11 mouse cellular contexts compared by ENCODE assay signal in the genomic region with DNA sequence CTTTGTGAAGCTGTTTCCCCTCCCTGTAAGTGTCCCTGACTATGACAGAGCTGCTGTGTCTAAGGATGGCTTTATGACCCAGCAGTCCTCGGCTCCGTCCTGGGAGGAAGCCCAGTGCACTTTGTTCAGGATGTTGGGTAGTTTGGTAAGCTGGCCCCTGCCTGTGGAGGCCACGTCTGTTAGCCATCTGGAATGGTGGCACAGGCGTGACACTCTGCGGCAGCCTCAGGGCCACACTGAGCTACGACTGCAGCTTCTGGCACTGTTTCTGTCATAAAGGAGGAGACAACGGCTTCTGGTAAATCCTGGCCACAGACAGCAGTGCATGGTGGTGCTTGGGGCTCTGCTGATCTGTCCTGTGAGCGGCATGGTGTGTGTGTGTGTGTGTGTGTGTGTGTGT.
DNase-seq lines count a peak whose midpoint lies in the region; ATAC-seq lines count a peak whose summit lies in the region.
"Had no signal": no experiment of that assay in that cellular context is flagged by ENCODE, and none has a peak within 500 bp of the region (broad histone marks: within the 10 kb centered on the region; RNA-seq: fewer than 3 reads in every experiment).

No protein-coding gene starts in this region.

- no peak for ATAC-seq in forebrain, embryonic 12.5 days (ENCODE audit: low FRiP score)
- ATAC-seq in forebrain, embryonic 16.5 days = no peak
- no peak for ATAC-seq in neural tube, embryonic 13.5 days (ENCODE audit: low read depth)
- ATAC-seq in hindbrain, embryonic 16.5 days = peak; percentile 55

- H3K27me3 ChIP-seq in forebrain, embryonic 12.5 days = no peaks in the 10 kb centered on the region
- no peaks in the 10 kb centered on the region for H3K27me3 ChIP-seq in forebrain, embryonic 16.5 days (replicated peaks; ENCODE audit: control insufficient read depth, insufficient read depth, low read length)
- H3K27me3 ChIP-seq in neural tube, embryonic 13.5 days = no peaks in the 10 kb centered on the region
- no peaks in the 10 kb centered on the region for H3K27me3 ChIP-seq in hindbrain, embryonic 16.5 days (replicated peaks; ENCODE audit: control insufficient read depth, insufficient read depth, low read length)
- H3K27me3 ChIP-seq: liver, embryonic 13.5 days had no signal

- no peaks in the 10 kb centered on the region for H3K36me3 ChIP-seq in forebrain, embryonic 12.5 days (replicated peaks)
- no peaks in the 10 kb centered on the region for H3K36me3 ChIP-seq in forebrain, embryonic 16.5 days (ENCODE audit: control insufficient read depth, insufficient read depth)
- no peaks in the 10 kb centered on the region for H3K36me3 ChIP-seq in neural tube, embryonic 13.5 days
- no peaks in the 10 kb centered on the region for H3K36me3 ChIP-seq in hindbrain, embryonic 16.5 days (ENCODE audit: control insufficient read depth, insufficient read depth, low read length)
- H3K36me3 ChIP-seq: liver, embryonic 13.5 days had no signal

- H3K9ac ChIP-seq in forebrain, embryonic 12.5 days = no peak overlapping the region; the same call in 1 of the 2 replicates
- no peak overlapping the region for H3K9ac ChIP-seq in forebrain, embryonic 16.5 days (replicated peaks; ENCODE audit: low read depth, low read length)
- H3K9ac ChIP-seq in neural tube, embryonic 13.5 days = no peak overlapping the region
- H3K9ac ChIP-seq in hindbrain, embryonic 16.5 days (ENCODE audit: low read depth, low read length) = no peak overlapping the region
- H3K9ac ChIP-seq: liver, embryonic 13.5 days had no signal

- H3K4me3 ChIP-seq in forebrain, embryonic 12.5 days (replicated peaks) = no peak overlapping the region
- no peak overlapping the region for H3K4me3 ChIP-seq in forebrain, embryonic 16.5 days (replicated peaks; ENCODE audit: low read length)
- no peak overlapping the region for H3K4me3 ChIP-seq in neural tube, embryonic 13.5 days
- no peak overlapping the region for H3K4me3 ChIP-seq in hindbrain, embryonic 16.5 days (ENCODE audit: low read length)
- H3K4me3 ChIP-seq: liver, embryonic 13.5 days had no signal

- H3K4me1 ChIP-seq in forebrain, embryonic 12.5 days = peaks cover 26% of the 10 kb centered on the region
- H3K4me1 ChIP-seq in forebrain, embryonic 16.5 days (replicated peaks; ENCODE audit: control insufficient read depth, insufficient read depth, low read length) = peaks cover 20% of the 10 kb centered on the region
- peaks cover 61% of the 10 kb centered on the region for H3K4me1 ChIP-seq in neural tube, embryonic 13.5 days (replicated peaks)
- peaks cover 21% of the 10 kb centered on the region for H3K4me1 ChIP-seq in hindbrain, embryonic 16.5 days (ENCODE audit: control insufficient read depth, insufficient read depth, low read depth, low read length)

- no peaks in the 10 kb centered on the region for H3K9me3 ChIP-seq in forebrain, embryonic 12.5 days
- H3K9me3 ChIP-seq in forebrain, embryonic 16.5 days (ENCODE audit: control insufficient read depth, low read length) = no peaks in the 10 kb centered on the region
- H3K9me3 ChIP-seq in neural tube, embryonic 13.5 days = no peaks in the 10 kb centered on the region
- no peaks in the 10 kb centered on the region for H3K9me3 ChIP-seq in hindbrain, embryonic 16.5 days (ENCODE audit: control insufficient read depth, low read length)
- H3K9me3 ChIP-seq: liver, embryonic 13.5 days had no signal

- WGBS in forebrain, embryonic 12.5 days = 67% methylated on average over 8 of the region's 8 CpGs
- 61% methylated on average over 8 of the region's 8 CpGs for WGBS in forebrain, embryonic 16.5 days
- 30% methylated on average over 8 of the region's 8 CpGs for WGBS in neural tube, embryonic 13.5 days
- WGBS in hindbrain, embryonic 16.5 days = 37% methylated on average over 8 of the region's 8 CpGs

- H3K4me2 ChIP-seq in forebrain, embryonic 12.5 days = no peak overlapping the region
- no peak overlapping the region for H3K4me2 ChIP-seq in forebrain, embryonic 16.5 days (ENCODE audit: low read length)
- H3K4me2 ChIP-seq in neural tube, embryonic 13.5 days = no peak overlapping the region
- H3K4me2 ChIP-seq in hindbrain, embryonic 16.5 days (ENCODE audit: low read length) = no peak overlapping the region
- H3K4me2 ChIP-seq: liver, embryonic 13.5 days had no signal

- H3K27ac ChIP-seq in forebrain, embryonic 12.5 days = peak overlapping the region; percentile 32; the same call in 1 of the 2 replicates
- H3K27ac ChIP-seq in forebrain, embryonic 16.5 days (ENCODE audit: low read length) = no peak overlapping the region
- H3K27ac ChIP-seq in neural tube, embryonic 13.5 days (replicated peaks) = peak overlapping the region; percentile 65
- no peak overlapping the region for H3K27ac ChIP-seq in hindbrain, embryonic 16.5 days (ENCODE audit: low read depth, low read length)
- H3K27ac ChIP-seq: liver, embryonic 13.5 days had no signal

- no peak for DNase-seq in neural tube, embryonic 10.5 days (ENCODE audit: extremely low spot score, low spot score)
- DNase-seq in kidney, adult 8-10 months = no peak
- DNase-seq in adipocyte (ENCODE audit: low spot score) = no peak
- DNase-seq: adrenal gland, postnatal 10 days; kidney, adult 18-20 months; liver, embryonic 13.5 days; thymus, adult 18-20 months had no signal

Comparison
In these comparisons a context has a peak if more than half of its experiments do, and no peak if none do; other contexts are left out.
1. H3K27ac ChIP-seq: peak in forebrain, embryonic 12.5 days (single experiment) and neural tube, embryonic 13.5 days (single experiment); none in forebrain, embryonic 16.5 days (single experiment) and hindbrain, embryonic 16.5 days (single experiment).